Mouse (Mus musculus) layer of hippocampus, adult 6 months (tissue): ENCODE data around the gene Tmprss9. TPM values are rescaled to one million over a fixed set of nuclear protein-coding genes. Genes with fewer than 3 reads are reported as not detected.

Experiments
- long read RNA-seq, 2 experiments: library from polyadenylated mRNA; unstranded; transcript quantifications; one replicate each; pipeline ENCODE4 v2.0.0; 2019 to 2020
- microRNA-seq: library from miRNA; unstranded; fragments of <30 nt; microRNA quantifications from one replicate; pipeline ENCODE4 v1.2.0, GENCODE M21; 2020
- polyA plus RNA-seq: library from polyadenylated mRNA; unstranded; fragments of <200 nt; fragmentation: Nextera tagmentation; gene quantifications from 2 replicates; pipeline ENCODE4 v1.2.3, GENCODE M21; 2021

Tmprss9 gene
- 0.33 and 0.35 TPM in 2 replicates for polyA plus RNA-seq
- long read RNA-seq, experiment 1, partial matches to known transcripts = 0 of 1 reads
- long read RNA-seq, experiment 1, other reads (novel, unspliced or antisense) = 1 of 1 reads
- long read RNA-seq, experiment 2, partial matches to known transcripts = 0 of 1 reads
- long read RNA-seq, experiment 2, other reads (novel, unspliced or antisense) = 1 of 1 reads

DNA sequence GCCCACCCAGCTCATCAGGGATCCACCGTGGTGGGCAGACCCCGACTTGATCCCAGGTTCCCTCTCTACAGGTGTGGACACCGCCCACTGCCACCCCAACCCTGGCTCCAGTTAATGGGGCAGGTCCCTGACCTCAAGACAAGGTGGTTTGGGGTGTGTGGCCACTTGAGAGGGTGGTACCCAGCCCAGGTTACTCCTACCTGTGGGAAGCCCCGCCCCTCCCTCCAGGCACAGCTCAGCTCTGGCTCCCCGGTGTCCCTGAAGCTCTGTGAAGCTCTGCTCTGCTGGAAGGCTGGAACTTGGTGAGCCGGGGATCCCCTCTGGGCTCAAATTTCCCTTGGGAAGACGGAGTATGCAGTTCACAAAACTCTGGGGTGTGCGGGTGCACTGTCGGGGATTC, at the start of gene Tmprss9:
Gene Tmprss9 (plus strand): TSS at position 268 of the 400 bp plus-strand sequence.

DNA sequence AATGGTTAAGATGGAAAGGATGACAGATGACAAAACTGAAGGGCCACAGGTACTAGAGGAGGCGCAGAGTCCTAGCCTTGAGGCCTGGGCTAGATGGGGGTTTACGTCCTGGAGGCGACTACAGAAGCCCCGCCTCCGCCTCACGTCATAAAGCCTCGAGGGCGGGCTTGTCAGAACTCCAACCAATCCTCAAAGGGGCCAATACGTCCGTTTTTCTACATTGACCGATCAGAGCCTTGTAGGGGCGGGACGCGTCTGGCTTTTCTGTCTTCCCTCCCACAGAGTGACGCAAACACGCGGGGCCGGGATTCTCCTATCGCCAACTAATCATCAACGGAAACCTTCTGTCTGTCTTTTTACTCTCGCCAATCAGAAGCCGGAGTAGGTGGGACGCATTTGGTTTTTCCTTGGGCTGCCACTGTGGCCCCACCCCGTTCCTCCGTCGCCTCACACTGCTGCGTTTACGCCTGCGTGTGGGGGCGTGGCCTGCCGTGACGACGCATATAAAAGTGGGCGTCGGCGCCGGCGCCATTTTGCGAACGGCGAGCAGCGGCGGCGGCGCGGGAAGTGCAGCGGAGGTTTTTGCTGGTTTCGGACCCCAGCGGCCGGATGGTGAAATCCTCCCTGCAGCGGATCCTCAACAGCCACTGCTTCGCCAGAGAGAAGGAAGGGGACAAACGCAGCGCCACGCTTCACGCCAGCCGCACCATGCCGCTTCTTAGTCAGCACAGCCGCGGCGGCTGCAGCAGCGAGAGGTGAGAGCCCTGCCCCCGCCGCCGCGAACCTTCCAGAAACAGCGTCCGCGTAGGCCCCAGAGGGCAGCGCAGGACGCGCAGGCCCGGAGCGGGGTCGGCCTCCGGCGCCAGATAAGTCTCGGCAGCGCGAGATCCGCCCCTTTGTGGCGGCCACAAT, 45.2 kb upstream of the Tmprss9 start, which contains the start of gene Oaz1:
Gene Oaz1 (plus strand): TSS at position 506 of the 912 bp plus-strand sequence.

GRCm38 (mm10) chr10:80843931-80844547, 27.6 kb upstream of the Tmprss9 start, which contains the start of gene Lingo3:
Gene Lingo3, minus strand, starts transcription at chr10:80844039.

DNA sequence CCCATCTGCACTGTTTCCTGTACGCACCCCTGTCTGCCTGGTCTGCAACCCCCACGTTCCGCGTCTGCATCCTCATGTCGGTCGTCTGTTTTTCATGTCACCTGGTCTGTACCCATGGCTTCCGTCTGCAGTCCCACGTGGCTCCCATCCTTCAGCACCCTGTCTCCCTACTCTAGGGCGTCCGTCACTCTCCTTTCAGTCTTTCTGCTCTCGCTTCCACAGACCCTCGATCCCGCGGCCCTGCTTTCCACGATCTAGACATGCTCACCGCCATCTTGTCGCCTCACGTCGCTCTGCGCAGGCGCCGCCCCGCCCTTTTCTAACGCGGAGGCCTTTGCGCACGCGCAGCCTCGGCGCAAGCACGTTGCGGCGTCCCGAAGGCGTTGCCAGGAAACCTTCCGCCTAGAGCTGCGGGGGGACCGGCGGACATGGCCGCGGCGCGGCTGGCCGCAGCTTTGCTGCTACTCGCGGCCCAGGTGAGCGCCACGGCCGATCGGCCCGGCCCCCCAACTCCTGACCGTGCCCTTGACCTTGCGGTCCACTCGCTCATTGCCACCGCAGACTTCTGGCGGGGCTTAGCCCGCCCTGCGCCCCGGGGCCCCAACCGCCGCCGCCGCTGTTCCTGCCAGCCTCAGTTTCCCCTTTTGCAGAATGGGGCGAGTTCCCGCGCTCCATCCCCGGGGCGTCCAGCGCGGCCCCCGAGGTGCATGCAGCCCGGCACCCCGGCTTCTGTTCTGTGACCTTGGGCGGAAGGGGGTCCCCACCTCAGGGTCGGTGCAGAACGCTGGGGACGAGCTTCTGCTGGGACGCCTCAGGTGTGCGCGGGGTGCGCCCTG, 16.5 kb upstream of the Tmprss9 start, which contains the start of the genes Lsm7 and Sppl2b:
Gene Lsm7 (minus strand): TSS at position 297 of the 836 bp plus-strand sequence.
Gene Sppl2b (plus strand): TSS at position 363 of the 836 bp plus-strand sequence.

DNA sequence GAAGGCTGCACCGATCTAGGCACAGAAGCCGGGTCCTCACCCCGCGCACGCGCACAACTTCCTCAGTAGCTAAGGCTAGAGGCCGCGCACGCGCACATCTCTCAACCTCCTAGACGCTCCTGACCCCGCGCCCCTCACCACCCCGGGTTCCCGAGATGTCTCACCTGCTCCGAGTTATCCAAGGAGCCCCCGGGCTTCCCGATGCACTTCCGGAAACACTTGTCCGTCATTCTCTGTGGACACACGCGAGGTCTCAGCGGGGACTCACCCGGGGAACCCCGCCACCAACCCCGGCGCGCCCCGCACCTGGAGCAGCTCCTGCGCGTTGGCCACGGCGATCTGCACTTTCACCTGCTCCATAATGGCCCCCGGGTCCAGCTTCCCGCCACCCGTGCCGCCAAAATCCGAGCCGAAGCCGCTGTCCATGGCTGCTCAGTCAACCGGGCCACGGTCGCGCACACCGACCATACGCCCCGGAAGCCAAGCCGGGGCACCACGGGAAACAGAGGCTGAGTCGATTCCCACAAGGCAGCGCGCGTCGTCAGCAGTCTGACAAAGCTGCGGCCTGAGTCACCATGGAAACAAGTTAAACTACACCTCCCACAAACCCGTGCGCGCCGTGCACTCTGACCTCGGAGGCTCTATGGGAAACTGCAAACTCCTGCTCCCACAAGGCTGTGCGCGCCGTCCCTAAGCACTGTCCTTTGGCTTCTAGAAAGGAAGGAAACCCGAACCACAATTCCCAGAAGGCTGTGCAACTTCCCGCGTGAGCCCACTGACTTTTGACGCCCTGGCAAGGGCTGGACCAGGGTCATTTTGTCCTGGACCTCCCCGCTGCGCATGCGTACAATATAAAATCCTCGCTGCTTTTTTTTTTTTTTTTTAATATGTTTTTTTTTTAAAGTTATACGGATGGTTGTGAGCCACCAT, 28.9 kb downstream of the Tmprss9 start, which contains the start of gene Timm13:
Gene Timm13 (minus strand): TSS at position 652 of the 930 bp plus-strand sequence.

DNA sequence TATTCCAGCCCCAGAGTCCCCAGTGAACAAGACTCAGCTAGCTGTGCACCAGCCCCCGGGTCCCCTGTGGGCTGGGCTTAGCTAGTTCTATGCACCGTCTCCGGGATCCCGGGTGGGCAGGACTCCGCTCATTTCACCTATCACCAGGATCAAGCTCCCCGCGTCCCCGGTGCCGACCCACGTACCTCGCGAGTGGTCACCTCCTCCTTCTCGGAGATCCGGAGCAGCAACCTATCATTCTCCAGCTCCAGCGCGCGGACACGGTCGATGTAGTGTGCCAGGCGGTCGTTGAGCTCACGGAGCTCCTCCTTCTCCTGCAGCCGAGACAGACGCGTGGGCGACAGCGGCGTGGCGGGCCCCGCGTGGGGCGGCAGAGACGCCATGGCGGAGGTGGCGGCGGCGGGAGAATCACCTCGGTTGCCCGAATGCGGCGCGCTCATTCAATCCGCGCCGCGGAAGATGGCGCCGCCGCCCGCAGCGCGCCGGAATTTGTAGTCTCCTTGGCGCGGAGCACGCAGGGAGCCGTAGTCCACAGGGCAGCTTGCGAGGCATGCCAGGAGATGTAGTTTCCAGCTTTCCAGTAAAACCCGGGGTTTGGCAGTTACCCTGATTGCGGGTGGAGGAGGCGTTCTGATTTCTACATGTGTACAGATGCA, 46.3 kb downstream of the Tmprss9 start, which contains the start of gene Lmnb2:
Gene Lmnb2 (minus strand): TSS at position 467 of the 656 bp plus-strand sequence.

DNA sequence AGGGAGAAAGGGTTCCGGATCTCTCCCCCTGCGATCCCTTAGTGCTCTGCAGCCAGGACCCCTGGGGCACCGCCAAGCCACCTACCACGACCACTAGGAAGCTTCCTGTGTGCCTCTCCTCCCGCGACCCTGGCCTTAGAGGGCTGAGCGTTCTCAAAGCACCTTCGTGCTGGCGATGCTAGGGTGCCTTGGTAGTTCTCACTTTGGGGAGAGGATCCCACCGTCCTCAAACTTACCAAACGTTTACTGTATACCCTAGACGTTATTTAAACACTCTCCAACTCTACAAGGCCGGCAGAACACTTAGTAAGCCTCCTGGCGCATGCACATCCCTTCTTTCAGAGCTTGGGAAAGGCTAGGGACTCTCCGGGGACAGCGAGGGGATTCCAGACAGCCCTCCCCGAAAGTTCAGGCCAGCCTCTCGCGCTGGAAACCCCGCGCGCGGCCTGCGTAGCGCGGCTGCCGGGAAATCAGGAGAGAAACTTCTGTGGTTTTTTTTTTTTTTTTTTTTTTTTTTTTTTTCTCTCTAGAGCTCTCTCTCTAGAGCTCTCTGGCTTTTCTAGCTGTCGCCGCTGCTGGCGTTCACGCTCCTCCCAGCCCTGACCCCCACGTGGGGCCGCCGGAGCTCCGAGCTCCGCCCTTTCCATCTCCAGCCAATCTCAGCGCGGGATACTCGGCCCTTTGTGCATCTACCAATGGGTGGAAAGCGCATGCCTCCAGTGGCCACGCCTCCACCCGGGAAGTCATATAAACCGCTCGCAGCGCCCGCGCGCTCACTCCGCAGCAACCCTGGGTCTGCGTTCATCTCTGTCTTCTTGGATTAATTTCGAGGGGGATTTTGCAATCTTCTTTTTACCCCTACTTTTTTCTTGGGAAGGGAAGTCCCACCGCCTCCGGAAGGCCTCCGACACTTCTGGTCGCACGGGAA, 57.9 kb downstream of the Tmprss9 start, which contains the start of gene Gadd45b:
Gene Gadd45b (plus strand): TSS at position 775 of the 928 bp plus-strand sequence.

Small RNA genes within 50 kb of the gene (microRNA-seq; reads per million reads assigned to microRNA genes)
- gene Mir1982 = 24.5 reads per million, percentile 43 among the genes with 10 or more reads in this experiment

Other genes starting within 250 kb of the Tmprss9 start
- gene Csnk1g2, start 249.0 kb upstream of the Tmprss9 start, polyA plus RNA-seq = 18.6 and 20.5 TPM in 2 replicates
- 22.4 and 26.9 TPM in 2 replicates for gene Btbd2, start 214.8 kb upstream of the Tmprss9 start, polyA plus RNA-seq
- 3.6 and 3.8 TPM in 2 replicates for gene Mknk2, start 193.7 kb upstream of the Tmprss9 start, polyA plus RNA-seq
- 9.3 and 10.8 TPM in 2 replicates for gene Mob3a, start 169.9 kb upstream of the Tmprss9 start, polyA plus RNA-seq
- 46.9 and 47.1 TPM in 2 replicates for gene Izumo4, start 169.7 kb upstream of the Tmprss9 start, polyA plus RNA-seq
- gene Ap3d1, start 129.6 kb upstream of the Tmprss9 start, polyA plus RNA-seq = 51.0 and 52.8 TPM in 2 replicates
- 1.5 and 1.6 TPM in 2 replicates for gene Dot1l, start 116.6 kb upstream of the Tmprss9 start, polyA plus RNA-seq
- 9.3 and 13.8 TPM in 2 replicates for gene Sf3a2, start 73.7 kb upstream of the Tmprss9 start, polyA plus RNA-seq
- gene Plekhj1, start 73.2 kb upstream of the Tmprss9 start, polyA plus RNA-seq = 96.0 and 103 TPM in 2 replicates
- not detected in 2 replicates for gene Amh, start 66.6 kb upstream of the Tmprss9 start, polyA plus RNA-seq
- 7.5 and 7.7 TPM in 2 replicates for gene Jsrp1, start 58.4 kb upstream of the Tmprss9 start, polyA plus RNA-seq
- gene Oaz1, start 45.2 kb upstream of the Tmprss9 start, polyA plus RNA-seq = 2,817 and 2,885 TPM in 2 replicates
- 19.6 and 26.3 TPM in 2 replicates for gene Lingo3, start 27.8 kb upstream of the Tmprss9 start, polyA plus RNA-seq
- 326 and 354 TPM in 2 replicates for gene Lsm7, start 16.6 kb upstream of the Tmprss9 start, polyA plus RNA-seq
- gene Sppl2b, start 16.6 kb upstream of the Tmprss9 start, polyA plus RNA-seq = 16.5 and 20.9 TPM in 2 replicates
- gene Timm13, start 29.1 kb downstream of the Tmprss9 start, polyA plus RNA-seq = 632 and 637 TPM in 2 replicates
- 3.1 and 3.8 TPM in 2 replicates for gene Lmnb2, start 46.4 kb downstream of the Tmprss9 start, polyA plus RNA-seq
- 12.5 and 16.0 TPM in 2 replicates for gene Gadd45b, start 58.2 kb downstream of the Tmprss9 start, polyA plus RNA-seq
- gene Gng7, start 143.1 kb downstream of the Tmprss9 start, polyA plus RNA-seq = 55.3 and 58.1 TPM in 2 replicates
- gene Diras1, start 153.8 kb downstream of the Tmprss9 start, polyA plus RNA-seq = 47.4 and 57.4 TPM in 2 replicates
- gene Slc39a3, start 165.6 kb downstream of the Tmprss9 start, polyA plus RNA-seq = 33.3 and 38.9 TPM in 2 replicates
- 251 and 255 TPM in 2 replicates for gene Sgta, start 188.3 kb downstream of the Tmprss9 start, polyA plus RNA-seq
- gene Thop1, start 198.2 kb downstream of the Tmprss9 start, polyA plus RNA-seq = 19.6 and 20.0 TPM in 2 replicates
- gene Creb3l3, start 227.0 kb downstream of the Tmprss9 start, polyA plus RNA-seq = 1.1 and 1.4 TPM in 2 replicates
- gene Map2k2, start 234.1 kb downstream of the Tmprss9 start, polyA plus RNA-seq = 109 and 133 TPM in 2 replicates